8 mouse cellular contexts compared by ENCODE assay signal in the genomic region with DNA sequence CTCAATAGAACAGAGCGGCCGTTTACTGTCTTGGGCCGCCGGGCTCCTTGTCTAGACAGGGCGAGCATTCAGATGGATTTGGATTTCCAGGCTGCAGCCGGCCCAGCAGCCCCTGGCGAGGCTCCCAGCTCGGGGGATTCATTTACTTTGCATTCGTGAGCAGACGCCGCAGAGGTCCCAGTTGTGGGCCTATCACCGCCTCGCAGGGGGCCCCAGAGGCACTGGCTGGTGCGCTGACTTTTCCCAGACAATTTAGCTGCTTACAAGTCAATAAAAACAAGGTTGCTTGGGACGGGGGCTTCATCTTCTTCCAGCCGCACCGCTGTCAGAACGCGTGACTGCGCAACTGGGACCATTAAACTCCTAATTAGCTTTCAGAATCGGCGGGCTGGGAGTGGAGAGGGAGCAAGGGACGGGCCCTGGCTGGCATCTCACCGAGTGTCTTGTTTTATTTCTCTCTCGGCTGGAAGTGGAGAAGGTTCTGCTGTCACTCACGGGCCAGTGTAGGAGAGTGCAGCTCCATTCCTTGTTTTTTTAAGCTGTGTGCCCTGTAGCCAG.
A peak's percentile ranks its signal among the peaks of the same experiment; 100 is the strongest.
DNase-seq lines count a peak whose midpoint lies in the region; ATAC-seq lines count a peak whose summit lies in the region.

No protein-coding gene starts in this region.

- peak overlapping the region; percentile 53 for H3K4me2 ChIP-seq in limb, embryonic 12.5 days
- peak overlapping the region; percentile 50 for H3K4me2 ChIP-seq in neural tube, embryonic 15.5 days

- H3K27me3 ChIP-seq in limb, embryonic 12.5 days, result peaks cover 20% of the 10 kb centered on the region
- no peaks in the 10 kb centered on the region for H3K27me3 ChIP-seq in neural tube, embryonic 15.5 days (replicated peaks)

- H3K27ac ChIP-seq in limb, embryonic 12.5 days, result peak overlapping the region; percentile 66
- peak overlapping the region; percentile 77 for H3K27ac ChIP-seq in neural tube, embryonic 15.5 days (replicated peaks)

- H3K4me1 ChIP-seq in limb, embryonic 12.5 days (replicated peaks), result peaks cover 73% of the 10 kb centered on the region
- peaks cover 65% of the 10 kb centered on the region for H3K4me1 ChIP-seq in neural tube, embryonic 15.5 days

- H3K4me3 ChIP-seq in limb, embryonic 12.5 days (replicated peaks), result peak overlapping the region; percentile 23
- H3K4me3 ChIP-seq in neural tube, embryonic 15.5 days (replicated peaks), result 0 out of 2 replicates have a peak overlapping the region, but pooled peaks have one; percentile 1

- peaks cover 8% of the 10 kb centered on the region; the same call in 1 of the 2 replicates for H3K9me3 ChIP-seq in limb, embryonic 12.5 days
- H3K9me3 ChIP-seq in neural tube, embryonic 15.5 days (replicated peaks), result no peaks in the 10 kb centered on the region

- H3K9ac ChIP-seq in limb, embryonic 12.5 days (replicated peaks), result 0 out of 2 replicates have a peak overlapping the region, but pooled peaks have one; percentile 18
- no peak overlapping the region for H3K9ac ChIP-seq in neural tube, embryonic 15.5 days (replicated peaks)

- H3K36me3 ChIP-seq in limb, embryonic 12.5 days, result no peaks in the 10 kb centered on the region
- no peaks in the 10 kb centered on the region for H3K36me3 ChIP-seq in neural tube, embryonic 15.5 days

- peak; percentile 27 for DNase-seq in layer of hippocampus, adult 11-12 months (ENCODE audit: low spot score)
- DNase-seq in layer of hippocampus, adult 9-10 months (ENCODE audit: low spot score), result no peak
- DNase-seq in embryo, embryonic 9.5 days (ENCODE audit: extremely low spot score), result peak; percentile 55
- peak; percentile 53 to 81 for DNase-seq in gastrocnemius, postnatal 4 days (ENCODE audit: low spot score in 2 of 2)
- DNase-seq in thymus, postnatal 0 days (ENCODE audit: low spot score), result no peak
- no peak for DNase-seq in adipocyte (ENCODE audit: low spot score)

- ATAC-seq in limb, embryonic 12.5 days (ENCODE audit: insufficient number of reproducible peaks, insufficient read depth, low FRiP score, low TSS enrichment, low read depth), result no peak
- peak; percentile 76 for ATAC-seq in neural tube, embryonic 15.5 days (ENCODE audit: low FRiP score)

- 2% methylated on average over 26 of the region's 26 CpGs for WGBS in limb, embryonic 12.5 days
- 4% methylated on average over 26 of the region's 26 CpGs for WGBS in neural tube, embryonic 15.5 days

Comparison
In these comparisons a context has a peak if more than half of its experiments do, and no peak if none do; other contexts are left out.
1. DNase-seq: peak in layer of hippocampus, adult 11-12 months (single experiment), embryo, embryonic 9.5 days (single experiment) and gastrocnemius, postnatal 4 days (2 of 2); none in layer of hippocampus, adult 9-10 months (single experiment), thymus, postnatal 0 days (single experiment) and adipocyte (single experiment).